Mouse (Mus musculus) ES-CJ7 (cell line): Measurements from ENCODE around the gene Pitpnm2.

Experiments used
- DNase-seq: peaks from one replicate; pipeline ENCODE4 v3.0.0; 2011; ENCODE audit warnings: low read depth, low spot score

The Pitpnm2 gene

DNA sequence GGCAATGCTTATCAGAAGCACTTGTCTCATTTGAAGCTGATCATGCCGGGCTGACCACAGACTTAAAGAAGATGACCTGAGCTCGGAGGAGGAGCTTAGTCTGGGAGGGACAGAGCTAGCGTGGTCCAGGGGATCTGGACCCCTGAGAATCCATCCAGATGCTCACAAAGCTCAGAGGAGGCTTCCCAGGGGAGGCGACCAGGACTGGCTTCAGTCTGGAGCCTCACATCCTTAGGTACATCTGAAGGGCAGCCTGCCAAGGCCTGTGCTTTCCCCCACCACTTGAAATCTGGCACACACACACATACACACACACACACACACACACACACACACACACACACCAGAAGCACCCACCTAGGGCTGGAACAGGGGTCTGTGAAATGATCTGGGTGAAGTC, 47.5 kb downstream of the Pitpnm2 start:
- DNase-seq: no peak

DNA sequence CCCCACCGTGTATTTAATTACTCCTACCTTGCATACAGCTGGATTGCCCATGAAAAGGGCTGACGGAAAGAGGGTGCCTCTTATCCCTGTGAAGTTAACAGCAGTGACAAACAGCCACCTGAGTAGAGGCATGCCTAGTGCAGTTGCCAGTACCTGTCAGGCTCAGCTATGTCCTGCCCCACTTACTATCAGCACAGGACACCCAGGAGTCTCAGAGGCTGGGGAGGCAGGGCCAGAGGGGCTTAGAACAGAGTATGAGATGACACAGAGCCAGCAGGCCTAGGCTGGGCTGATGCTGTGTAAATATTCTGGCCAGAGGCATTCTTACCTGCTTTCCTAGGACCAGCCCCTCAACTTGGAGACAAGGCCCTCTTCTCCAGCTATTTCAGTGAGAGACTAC, 48.0 kb downstream of the Pitpnm2 start:
- no peak for DNase-seq

DNA sequence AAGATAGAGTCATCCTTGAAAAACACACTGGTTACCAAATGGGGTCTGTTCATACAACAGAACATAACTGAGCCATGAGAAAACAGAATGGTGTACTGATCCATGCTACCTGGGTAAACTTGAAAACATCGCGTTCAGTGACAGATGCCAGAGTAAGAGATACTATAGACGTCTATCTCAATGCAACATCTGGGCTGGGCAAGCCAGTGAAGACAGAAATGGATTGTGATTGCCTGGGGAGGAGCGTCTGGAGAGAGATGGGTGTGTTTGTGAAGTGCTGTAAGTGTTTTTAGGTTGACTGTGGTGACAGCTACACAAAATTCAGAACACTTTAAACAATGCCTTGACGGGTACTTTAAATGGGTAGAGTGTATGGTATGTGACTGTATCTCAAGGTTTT, 48.7 kb downstream of the Pitpnm2 start:
- DNase-seq: no peak

DNA sequence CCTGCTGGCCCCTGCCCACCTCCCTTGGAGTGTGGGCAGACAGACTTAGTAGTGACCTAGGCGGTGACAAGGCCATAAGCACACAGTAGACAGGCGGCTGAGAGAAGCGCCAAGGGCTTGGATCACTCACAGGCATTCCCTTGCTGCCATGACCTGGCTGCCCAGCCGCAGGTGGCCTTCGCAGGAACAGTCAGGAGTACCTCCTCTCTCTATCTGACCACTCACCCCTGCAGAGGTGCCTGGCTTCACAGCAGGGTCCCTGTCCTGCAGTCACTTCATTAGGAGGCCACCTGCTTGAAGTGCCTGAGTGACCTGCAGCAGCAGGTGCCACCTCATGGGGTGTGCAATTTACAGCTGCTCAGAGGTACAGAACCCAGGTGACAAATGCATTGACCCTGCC, 50.4 kb downstream of the Pitpnm2 start:
- DNase-seq: no peak

DNA sequence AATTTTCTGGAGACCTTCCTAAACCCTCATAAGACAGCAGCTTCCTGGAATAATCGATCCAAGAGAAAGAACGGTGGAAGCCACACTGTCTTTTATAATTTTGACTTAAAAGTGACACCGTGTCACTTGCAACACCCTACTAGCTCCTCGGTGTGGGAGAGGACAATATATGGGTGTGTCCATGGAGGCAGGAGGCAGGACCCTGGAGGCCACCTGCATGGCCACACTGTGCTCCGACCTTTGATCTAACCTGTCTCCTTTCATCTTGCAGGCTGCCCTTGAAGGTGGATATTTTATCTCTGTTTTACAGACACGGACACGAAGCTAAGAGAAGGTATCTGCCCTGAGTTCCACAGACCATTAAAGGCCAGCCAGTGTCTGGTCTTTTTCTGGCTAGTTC, 51.1 kb downstream of the Pitpnm2 start:
- DNase-seq: no peak

DNA sequence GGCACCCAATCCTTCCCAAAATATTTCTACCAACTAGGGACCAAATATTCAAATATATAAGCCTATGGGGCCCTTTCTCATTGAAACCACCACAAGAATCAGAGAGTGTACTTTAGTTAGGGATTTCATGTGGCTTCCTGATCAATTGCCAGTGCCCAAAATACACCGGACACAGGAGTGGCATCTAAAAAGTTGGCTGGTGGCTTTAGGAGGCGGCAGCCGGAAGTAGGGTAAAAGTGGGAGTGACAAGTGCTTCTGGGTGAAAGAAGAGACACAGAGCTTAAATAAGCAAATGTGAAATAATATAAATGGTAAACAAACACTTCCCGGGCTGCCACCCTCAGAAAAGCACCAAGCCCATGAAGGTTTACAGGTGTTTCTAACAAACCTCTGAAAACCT, 53.5 kb downstream of the Pitpnm2 start:
- DNase-seq: no peak

DNA sequence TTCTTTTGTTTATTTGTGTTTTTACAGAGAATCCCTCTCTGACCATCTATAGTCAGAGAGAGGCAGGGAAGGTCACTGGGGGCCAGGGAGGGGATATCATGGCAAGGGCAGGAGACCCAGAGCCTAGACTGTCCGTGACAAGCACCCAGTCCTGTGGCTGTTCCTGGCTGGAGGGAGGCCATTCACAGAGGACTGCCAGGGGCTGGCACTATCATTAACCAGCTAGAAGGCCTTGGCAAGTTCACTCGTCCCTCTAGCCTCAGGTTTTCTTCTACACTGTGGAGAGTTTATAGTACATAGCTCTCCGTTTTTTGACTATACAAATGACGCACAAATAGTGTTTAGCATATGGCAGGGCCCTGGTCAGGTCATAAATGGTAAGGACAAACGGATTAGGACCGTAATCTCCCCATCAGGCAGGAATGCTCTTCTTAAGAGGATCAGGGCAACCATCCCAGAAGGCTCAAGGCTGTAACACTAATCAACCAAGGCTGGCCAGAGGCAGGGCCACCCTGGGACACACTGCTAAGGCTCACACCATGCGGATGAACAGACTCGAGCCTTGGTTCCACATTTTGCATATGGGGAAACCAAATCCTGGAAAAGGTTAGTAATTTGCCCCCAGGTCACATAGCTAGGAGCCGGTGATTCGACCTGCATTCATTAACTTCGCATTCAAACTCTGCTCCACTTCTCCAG, 55.0 kb downstream of the Pitpnm2 start:
- no peak for DNase-seq

DNA sequence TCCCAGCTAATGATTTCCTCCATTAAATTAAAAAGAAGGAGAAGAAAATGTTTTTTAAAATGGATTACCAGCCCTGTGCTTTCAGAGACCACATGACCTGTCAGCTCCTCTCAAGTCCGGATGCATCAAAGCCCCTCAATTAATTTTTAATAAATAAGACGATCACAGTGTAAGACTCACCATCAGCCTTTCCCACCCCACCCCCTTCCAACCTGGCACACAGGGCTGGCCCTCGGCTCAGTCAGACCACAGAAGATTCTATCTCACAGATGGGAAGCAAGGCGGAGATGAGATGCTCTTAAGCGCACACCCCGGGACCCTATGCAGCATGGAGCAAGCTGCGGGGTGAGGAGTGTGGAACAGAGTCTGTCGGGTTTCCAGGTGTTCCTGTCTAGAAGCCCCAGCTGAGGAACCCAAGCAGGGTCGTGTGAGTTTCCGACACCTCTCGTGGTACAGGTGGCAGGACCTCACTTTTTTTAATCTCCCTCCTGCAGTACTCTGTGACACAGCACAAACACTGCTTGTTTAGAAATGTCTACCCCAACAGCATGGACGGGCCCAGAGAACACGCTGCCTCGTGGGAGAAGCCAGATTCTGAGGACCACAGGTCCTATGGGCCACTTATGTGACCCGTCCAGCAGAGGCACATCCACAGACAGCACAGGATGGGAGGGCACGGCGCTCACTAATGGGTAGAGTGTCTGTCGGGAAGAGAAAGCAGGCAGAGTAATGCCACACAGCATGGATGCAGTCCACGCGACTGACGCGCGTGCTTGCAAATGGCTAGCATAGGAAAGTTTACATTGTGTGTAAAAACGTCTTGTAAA, 56.1 kb downstream of the Pitpnm2 start:
- no peak for DNase-seq

DNA sequence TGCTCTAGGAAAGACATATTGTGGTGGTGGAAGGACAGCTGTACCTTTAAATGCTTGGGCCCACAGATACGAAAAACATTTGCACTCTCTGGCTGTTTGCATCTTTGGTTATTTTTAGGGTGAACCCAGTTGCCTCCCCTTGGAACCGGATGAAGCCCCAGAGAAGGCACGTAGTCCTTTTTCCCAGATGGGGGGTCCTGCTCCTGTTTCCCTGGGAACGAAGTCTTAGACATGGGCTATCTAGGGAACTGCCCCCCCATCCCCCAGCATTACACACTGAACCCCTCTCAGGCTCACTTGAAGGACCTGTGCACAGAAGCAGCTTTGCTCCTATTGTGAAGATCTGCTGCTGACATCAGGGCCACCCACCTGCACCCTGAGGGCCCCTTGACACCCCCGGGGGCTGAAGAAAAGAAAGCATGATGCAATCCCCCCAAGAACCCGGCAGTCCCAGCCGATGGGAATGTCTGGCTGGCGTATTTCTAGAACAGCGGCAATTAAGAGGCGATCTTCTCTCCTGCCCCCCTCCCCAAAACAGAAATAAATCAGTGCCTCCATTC, 56.8 kb downstream of the Pitpnm2 start:
- no peak for DNase-seq

DNA sequence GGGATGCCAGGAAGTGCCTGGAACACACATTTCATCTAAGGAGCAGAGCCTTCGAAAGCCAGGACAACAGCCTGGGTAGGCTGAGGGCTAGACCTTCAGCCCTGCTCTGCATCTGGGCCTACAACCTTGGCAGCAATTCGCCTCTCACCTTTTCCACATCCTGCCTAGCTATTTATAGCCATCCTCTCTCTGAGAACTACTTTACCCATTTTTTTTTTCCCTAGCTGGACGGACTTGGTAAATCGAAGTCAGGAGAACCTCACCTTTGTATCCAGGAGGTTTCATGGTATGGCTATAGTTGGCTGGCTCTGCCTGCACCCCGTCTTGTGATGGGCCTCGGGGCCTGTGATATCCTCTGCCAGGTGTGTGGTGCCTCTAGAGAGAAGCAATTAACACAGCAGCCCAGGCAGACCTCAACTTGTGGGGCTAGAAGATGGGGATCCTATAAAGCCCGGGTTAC, 57.3 kb downstream of the Pitpnm2 start:
- no peak for DNase-seq

DNA sequence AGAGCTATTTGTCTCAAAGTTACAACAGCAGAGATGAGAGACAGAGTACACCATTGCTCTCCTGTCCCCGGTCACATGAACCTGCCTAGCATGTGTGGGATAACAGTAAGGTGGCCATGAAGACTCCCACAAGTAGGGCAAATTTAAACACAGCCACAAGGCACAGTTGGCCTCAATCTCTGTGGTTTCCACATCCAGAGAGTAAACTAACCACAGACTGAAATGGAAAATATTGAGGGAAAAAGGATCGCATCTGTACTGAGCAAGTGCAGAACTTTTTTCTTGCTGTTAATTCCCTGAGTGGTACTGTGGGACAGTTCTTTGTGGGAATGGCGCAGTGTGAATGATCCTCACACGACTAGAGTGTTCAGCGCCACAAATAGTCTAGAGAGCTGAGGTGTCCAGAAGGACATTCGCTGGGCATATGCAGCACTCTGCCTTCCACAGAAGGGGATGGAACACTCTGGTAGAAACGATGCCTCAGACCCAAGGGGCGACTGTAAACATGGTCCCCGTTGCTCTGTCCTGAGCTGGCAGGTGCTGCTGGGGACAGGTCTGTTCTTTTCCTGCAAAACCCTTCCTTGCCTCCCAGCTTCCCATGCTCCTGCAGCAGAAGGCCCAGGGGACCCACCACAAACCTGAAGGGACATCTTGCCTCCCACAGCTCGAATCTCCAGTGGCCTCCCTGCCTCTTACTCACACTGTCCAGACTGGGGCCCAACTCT, 59.3 kb downstream of the Pitpnm2 start:
- no peak for DNase-seq

DNA sequence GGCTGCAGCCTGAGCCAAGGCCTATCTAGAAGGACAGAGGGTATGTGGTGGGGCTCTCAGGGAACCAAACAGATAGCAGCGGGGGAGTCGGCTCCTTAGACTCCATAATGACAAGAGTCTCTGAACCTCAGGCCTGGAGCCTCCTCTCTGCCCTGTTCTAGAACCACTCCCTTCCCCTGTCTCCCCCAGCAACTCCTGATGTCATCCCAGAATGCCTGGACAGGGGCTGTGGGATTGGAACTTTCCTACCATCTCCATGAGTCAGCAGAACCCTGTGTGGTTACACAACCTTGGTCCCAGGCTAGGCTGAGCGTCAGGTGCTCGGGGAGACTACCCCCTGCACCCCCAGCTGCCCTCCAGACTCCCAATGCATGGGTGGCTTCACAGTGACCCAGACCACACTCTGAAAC, 60.0 kb downstream of the Pitpnm2 start:
- no peak for DNase-seq

DNA sequence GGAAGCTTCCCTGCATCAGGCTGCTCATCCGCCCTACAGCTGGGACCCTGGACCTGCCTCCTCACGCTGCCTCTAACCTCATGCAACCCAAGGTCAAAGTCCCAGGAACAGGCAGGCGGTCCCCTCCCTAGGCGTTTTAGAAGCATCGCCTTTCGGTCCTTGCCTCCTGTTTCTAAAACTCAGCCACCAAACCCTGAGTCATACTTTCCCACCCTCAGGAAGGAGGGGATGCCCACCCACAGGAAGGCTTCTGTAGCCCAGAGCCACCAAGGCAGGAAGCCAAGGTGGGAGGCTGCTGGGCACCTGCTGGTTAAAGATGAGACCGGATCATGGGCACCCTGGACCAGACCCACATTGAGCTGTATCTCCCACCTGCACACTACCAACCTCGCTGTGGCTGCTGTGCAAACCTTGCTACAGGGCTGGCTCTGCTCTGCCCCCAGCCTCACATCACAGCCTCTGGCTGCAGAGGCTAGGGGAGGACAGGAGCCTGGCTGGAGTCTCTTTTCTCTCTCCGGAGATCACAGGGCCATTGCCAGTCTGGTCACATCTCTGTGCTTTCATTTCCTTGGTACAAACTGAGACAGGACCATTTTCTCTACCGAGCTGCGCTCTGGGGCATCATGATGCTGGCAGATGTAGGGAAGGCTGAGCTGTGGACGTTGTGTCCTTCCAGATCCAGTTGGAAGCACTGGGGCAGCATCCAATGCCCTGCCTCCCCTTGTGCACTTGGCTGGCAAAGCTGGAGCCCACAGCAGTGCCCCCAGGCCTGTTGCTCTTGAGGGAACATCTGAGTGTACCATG, 61.9 kb downstream of the Pitpnm2 start:
- DNase-seq: peak; percentile 28

DNA sequence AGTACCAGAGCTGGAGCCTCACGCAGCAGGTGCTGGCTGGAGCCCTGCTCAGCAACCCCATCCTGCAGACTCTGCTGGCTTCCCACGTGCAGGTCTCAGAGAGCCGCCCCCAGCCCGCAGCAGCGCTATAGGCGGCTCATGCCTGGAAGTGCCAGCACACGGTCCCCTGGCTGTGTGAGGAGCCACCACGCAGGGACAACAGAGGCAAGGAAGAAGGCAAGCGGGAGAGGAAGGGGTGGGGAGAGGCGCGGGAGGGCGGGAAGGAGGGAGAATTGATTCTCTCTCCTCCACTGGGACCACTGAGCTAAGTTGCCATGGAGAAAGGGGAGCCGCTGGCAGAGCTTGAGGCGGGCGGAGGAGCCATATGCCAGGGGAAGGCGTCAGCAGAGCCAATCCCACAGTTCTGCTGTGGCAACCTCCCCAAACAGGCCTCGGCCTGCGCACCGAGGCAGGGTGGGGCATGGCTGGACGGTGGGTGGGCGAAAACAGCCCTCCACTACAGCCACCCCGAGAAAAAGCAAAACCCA, 62.5 kb downstream of the Pitpnm2 start:
- DNase-seq: no peak

DNA sequence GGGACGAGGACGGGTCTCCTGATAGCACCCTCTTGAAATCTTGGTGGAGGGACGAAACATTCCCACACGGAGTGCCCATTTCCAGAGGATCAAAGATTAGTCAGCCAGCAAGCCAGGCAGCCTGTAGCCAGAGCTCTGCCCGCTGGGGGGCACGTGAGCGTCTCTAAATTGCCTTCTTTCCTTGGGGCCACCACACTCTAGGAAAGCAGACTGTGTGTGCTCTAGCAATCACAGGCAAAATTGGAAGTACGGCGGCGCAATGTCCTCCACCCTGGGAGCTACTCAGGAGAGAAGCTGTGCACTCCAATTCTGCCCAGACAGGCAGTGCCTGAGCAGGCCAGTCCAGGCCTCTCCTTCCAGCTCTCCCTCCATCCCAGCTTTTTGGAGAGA, 63.1 kb downstream of the Pitpnm2 start:
- no peak for DNase-seq

DNA sequence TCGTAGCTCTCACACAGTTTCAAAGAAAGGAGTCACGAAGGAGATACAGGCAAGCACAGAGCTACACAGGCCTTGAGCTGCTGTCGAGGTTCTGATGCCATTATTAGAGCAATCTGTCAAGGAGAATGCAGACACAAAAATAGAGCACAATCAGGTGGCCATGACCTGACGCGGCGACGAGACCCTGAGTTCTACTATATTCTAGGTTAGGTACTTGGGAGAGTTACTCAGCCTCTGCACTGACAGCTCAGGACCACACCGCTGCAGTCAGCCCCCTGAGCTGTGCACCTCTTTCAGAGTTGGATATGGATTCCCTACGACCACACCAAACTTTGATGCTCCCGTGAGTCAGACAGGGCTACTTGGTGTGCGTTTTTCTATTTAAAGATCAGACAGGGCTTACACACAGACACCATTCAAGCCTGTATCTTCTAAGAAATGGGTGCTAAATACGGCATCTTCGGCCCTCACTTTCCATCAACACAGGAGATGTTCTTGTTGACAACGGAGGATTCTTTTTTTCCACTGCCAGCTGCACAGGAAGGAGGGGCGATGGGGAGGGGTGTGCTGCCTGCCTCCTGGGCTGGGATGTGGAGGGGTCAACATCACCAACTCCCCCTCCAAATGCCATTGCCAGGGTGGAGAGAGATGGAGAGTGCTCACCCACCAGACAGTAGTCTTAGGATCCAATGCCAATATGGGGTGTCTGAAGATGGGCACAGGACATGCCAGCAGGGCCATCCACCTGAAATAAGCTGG, 63.7 kb downstream of the Pitpnm2 start:
- DNase-seq: no peak

DNA sequence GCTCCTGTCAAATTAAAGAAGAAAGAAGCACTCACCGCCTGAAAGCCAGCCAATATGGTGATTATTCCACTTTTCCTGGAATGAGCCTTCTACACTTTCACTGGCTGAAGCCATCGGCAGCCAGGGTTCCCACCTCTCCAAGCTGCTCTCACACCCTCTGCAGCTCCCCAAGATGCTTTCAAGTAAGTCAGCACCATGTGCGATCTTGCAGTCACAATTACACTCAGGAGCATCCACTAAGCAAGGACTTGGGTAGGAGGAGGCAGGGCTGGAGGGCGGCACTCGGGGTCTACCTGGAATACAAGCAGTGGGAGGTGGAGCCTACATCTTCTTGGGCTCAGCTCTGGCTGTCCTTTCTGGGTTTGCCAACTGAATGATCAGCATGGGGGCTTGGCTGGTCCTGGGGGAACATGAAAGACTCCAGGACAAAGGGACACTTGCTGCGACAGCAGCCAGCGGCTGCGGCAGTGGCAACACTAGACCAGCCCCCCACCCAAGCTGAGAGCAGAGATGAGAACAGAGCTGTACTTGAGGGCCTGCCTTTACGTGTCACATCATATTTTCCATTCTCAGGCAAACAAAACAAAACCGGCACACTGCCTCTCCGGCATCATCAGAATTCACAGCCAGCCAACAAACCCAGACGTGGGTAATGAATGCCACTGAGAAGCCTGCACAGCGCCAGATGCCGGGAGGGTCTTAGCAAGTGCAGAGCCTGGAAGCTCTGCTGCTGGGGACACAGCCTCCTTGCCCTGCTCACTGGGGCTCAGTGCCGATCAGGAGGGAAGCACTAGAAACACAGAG, 64.5 kb downstream of the Pitpnm2 start:
- no peak for DNase-seq

DNA sequence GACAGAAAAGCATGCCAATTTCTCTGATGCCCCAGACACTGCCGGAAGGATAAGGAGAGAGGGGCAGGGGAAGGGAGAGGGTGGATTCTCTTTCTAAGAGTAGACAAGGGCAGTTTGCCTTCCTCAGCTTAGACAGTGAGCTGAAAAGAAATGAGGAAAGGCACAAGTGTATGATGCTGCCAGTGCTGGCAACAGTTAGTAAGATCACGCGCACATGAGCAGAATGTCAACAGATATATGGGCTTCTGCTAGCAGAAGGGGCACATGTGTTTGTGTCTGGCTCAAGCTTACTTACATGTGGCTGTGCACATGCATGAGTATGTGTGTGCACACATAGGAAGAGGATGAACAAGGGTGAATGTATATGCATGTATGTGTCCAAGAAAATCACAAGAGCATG, 65.4 kb downstream of the Pitpnm2 start:
- DNase-seq: no peak

DNA sequence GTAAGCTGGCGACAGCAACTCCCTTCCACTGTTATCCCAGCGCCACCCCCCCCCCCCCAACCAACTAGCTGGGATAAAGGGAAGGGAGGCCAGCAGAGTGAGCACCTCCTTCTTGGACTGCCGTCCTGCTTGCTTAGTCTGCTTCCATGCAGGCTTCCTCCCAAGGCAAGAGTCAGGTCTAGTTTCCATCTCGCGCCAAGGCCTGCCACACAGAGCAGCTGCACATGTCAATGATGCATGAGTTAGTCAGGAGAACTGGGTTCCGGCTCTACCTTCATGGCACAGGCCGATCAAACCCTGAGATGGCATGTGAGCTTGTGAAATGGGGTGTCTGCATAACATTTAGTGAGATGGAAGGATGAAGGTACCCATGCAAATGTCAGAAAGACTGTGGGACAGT, 66.9 kb downstream of the Pitpnm2 start:
- no peak for DNase-seq

DNA sequence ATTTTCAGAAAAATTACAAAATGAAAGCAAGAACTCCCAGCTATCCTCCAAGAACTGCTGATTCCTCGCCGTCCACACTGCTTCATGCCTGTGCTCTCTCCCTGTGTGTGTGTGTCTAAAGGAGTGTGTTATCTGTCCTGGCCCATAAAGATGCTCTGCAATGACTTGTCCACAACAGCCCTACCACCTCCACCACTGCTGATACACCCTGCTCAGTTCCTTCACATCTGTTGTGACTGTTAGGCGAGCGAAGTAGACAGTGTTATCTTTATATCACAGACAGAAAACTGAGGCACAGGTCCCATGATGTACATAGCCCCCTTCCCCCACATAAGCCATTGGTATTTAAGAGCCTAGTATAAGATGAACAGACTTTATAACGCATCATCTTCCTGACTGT, 67.5 kb downstream of the Pitpnm2 start:
- DNase-seq: no peak
